Mouse (Mus musculus): ENCODE results near the gene Strbp.

DNA sequence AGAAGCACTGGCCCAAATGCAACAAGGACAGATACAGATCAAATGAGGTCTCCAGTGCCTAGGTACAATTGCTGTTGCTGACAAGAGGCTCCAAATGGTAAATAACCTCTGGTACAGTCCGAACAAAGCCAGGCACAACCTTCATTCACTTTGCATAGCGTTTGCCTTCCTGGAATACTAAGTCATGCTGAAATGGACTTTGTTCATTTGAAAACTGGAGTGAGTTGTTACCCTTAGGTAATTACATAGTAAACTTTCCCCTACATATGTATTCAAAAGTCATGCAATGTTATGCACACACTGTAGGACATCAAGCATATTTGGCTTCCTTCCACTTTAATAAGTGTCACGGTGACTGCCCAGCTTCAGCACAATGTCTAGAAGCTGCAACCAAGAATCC, 5.2 kb upstream of the Strbp start:
- TF ChIP-seq EP300 (IDR thresholded peaks at IDR 0.05; ENCODE audit: insufficient read depth, low read depth, low read length) = no peak
- TF ChIP-seq POLR2A (IDR thresholded peaks at IDR 0.05; ENCODE audit: insufficient read depth, low read length) = no peak
